Mouse (Mus musculus): ENCODE measurements around the gene Zfp932. TPM values are rescaled to one million over a fixed set of nuclear protein-coding genes. Genes with fewer than 3 reads are reported as not detected.
"Not testable (repeated sequence)": the region's sequence is repeated elsewhere in the genome, so short reads cannot be mapped to it uniquely, and the experiment has no call there.

Gene Zfp932
- polyA plus RNA-seq (2012; rRNA removed) = 27.3 and 36.8 TPM in 2 replicates

DNA sequence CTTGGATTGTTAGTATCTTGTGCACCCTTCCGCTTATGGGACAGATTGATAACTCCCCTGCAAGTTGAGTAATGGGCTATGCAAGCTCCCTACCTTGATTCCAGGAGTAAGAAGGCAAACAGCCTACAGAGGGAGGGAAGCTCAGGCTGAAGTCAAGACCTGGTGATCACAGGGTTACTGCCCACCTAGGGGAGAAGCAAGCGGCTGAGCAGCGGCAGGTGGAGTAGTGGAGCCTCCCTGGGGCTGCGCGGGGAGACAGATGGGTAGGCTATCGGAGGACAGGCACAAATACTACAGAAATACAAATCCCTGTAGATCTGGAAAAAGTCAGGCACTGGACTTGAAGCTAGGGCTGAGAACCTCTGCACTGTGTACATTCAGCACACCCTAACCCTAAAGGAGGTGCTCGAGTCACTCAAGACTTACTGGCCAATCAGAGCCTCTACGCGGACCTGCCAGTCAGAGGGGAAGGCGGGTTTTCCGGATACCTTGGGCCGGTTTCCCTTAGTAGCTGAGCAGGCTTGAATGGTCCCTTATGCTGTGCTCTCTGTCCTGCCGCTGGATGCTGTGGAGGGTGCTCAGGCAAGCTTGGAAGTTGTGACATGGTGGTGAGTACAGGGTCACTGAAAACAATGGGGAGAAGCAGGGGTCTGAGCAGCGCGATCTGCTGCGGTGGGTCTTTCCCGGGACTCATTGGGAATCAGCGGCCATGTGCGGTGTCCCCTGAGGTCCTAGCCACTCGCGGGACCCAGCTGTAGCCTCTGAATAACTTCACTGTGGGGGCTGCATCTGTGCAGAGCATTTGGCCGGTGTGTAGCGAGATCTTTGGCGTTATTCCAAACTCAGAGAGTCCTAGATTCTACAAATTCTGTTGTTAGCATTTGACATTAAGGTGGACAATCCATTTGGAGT lies at the start of gene Zfp932:
Gene Zfp932, plus strand, starts transcription at position 496 of the 912 bp plus-strand sequence.
- peak; percentile 61 for DNase-seq (ENCODE audit: low spot score)

DNA sequence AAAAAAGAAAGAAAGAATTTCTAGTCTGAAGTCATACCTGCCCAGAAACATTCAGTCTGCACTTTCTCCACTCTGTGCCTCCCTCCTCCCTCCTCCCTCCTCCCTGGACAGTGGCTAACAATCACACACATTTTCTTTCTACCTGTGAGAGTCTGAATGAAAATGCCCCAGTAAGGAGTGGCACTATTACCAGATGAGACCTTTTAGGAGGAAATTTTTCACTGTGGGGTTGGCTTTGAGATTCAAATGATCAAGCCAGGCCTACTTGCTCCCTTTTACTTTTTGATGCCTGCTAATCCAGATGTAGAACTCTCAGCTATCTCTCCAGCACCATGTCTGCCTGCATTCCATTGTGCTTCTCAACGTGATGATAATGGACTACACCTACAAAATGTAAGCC lies 46.0 kb upstream of the Zfp932 start:
- DNase-seq (ENCODE audit: low spot score) = no peak

- not testable (repeated sequence) for DNase-seq (ENCODE audit: low spot score)
Observed at GRCm38 (mm10) chr5:109980743-109981142, 15.6 kb upstream of the Zfp932 start.

- DNase-seq (ENCODE audit: low spot score) = not testable (repeated sequence)
Observed at GRCm38 (mm10) chr5:109995461-109995860, 860 bp upstream of the Zfp932 start.

GRCm38 (mm10) chr5:110015775-110016174 lies 19.5 kb downstream of the Zfp932 start:
- not testable (repeated sequence) for DNase-seq (ENCODE audit: low spot score)

DNA sequence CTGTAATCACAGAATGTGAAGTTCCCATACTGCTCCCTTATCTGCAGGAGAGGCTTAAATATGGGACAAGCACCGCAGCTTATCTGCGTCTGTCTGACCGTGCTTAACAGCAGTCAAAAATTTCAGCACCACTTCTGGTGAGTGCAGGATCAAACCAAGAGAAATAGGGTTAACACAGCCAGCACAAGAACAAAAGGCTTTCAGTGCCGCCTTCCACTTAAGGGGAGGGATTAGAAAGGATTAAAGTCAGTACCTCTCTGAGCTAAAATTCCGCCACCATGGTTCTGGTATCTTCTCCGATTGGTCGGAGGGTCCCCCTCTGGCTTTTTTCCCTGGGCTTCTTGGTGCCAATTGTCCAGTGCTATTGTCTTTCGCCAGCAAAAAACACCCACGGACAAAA lies 27.0 kb downstream of the Zfp932 start:
- DNase-seq (ENCODE audit: low spot score) = no peak

- not testable (repeated sequence) for DNase-seq (ENCODE audit: low spot score)
Observed at GRCm38 (mm10) chr5:110023694-110024427, 27.5 kb downstream of the Zfp932 start.

GRCm38 (mm10) chr5:110057637-110058408 lies 61.5 kb downstream of the Zfp932 start:
- DNase-seq (ENCODE audit: low spot score) = peak; percentile 67

Other genes starting within 250 kb of the Zfp932 start
- 7.8 and 10.8 TPM in 2 replicates for gene 4930522L14Rik, start 244.6 kb upstream of the Zfp932 start, polyA plus RNA-seq (2012; rRNA removed)
- gene Gm15446, start 73.1 kb upstream of the Zfp932 start, polyA plus RNA-seq (2012; rRNA removed) = 0.06 and 0.10 TPM in 2 replicates
- 4.2 and 4.4 TPM in 2 replicates for gene Gm17655, start 76.0 kb downstream of the Zfp932 start, polyA plus RNA-seq (2012; rRNA removed)
- gene Gm35315, start 97.9 kb downstream of the Zfp932 start, polyA plus RNA-seq (2012; rRNA removed) = 1.0 and 1.4 TPM in 2 replicates
- gene Plcxd1, start 103.4 kb downstream of the Zfp932 start, polyA plus RNA-seq (2012; rRNA removed) = 0.09 and 0.10 TPM in 2 replicates
- gene Gtpbp6, start 111.7 kb downstream of the Zfp932 start, polyA plus RNA-seq (2012; rRNA removed) = 56.4 and 77.5 TPM in 2 replicates
- gene Zfp605, start 113.6 kb downstream of the Zfp932 start, polyA plus RNA-seq (2012; rRNA removed) = 2.7 and 3.7 TPM in 2 replicates
- 32.7 and 35.9 TPM in 2 replicates for gene Chfr, start 139.3 kb downstream of the Zfp932 start, polyA plus RNA-seq (2012; rRNA removed)
- gene Golga3, start 180.2 kb downstream of the Zfp932 start, polyA plus RNA-seq (2012; rRNA removed) = 16.8 and 19.3 TPM in 2 replicates
- gene Ankle2, start 234.5 kb downstream of the Zfp932 start, polyA plus RNA-seq (2012; rRNA removed) = 24.6 and 30.4 TPM in 2 replicates

Measured in urinary bladder, adult 2 months (tissue).